Mouse (Mus musculus): ENCODE results near the gene Fzr1. TPM values are rescaled to one million over a fixed set of nuclear protein-coding genes. Genes with fewer than 3 reads are reported as not detected.
A peak's percentile ranks its signal among the peaks of the same experiment; 100 is the strongest.

Fzr1 gene
- polyA plus RNA-seq, 1 experiment from 2014 or later, result 105 TPM

DNA sequence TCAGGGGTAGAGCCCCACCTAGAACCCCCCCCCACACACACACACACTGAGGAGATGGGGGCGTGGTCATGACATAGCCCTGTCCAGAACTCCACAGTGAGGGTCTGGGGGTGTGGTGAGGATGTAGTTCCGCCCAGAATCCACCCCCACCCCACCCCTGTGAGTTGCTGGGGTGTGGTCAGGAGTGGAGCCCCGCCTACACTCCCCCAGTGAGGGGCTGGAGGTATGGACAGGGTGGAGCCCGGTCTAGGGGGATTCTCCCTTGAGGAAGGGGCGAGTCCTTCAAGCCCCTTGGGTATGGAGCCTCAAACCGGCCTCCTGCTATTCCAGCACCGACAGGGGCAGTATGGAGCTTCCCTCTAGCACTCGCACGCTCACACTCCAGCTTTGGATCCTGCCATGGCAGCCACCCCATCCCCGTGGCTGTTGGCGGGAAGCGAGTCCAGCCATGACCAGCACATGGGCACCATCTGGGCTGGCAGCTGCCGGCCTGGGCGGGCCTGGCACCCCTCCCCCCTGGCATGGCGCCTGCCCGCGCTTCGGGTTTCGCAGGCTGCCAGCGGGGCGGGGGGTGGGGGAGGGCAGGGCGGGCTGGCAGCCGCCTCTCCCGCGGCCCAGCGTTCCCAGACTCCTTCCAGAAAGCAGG, 38.4 kb upstream of the Fzr1 start:
- Histone ChIP-seq H3K9ac (ENCODE audit: low read length) (peak overlapping the region; percentile 65), H3K27me3 (ENCODE audit: control insufficient read depth, insufficient read depth, low read depth, low read length) (no peaks in the 10 kb centered on the region), H3K36me3 (ENCODE audit: control insufficient read depth, insufficient read depth, low read length) (peaks cover 7% of the 10 kb centered on the region), H3K4me1 (replicated peaks; ENCODE audit: control insufficient read depth, insufficient read depth, low read length) (peaks cover 73% of the 10 kb centered on the region), H3K4me2 (ENCODE audit: low read depth, low read length) (peak overlapping the region; percentile 70), H3K4me3 (ENCODE audit: low read length) (peak overlapping the region; percentile 38), H3K9me3 (ENCODE audit: control insufficient read depth, low read length) (no peaks in the 10 kb centered on the region), H3K27ac (ENCODE audit: low read length) (peak overlapping the region; percentile 94)
- WGBS, result 2% methylated on average over 26 of the region's 26 CpGs
- peak; percentile 62 for ATAC-seq (ENCODE audit: low read depth)

DNA sequence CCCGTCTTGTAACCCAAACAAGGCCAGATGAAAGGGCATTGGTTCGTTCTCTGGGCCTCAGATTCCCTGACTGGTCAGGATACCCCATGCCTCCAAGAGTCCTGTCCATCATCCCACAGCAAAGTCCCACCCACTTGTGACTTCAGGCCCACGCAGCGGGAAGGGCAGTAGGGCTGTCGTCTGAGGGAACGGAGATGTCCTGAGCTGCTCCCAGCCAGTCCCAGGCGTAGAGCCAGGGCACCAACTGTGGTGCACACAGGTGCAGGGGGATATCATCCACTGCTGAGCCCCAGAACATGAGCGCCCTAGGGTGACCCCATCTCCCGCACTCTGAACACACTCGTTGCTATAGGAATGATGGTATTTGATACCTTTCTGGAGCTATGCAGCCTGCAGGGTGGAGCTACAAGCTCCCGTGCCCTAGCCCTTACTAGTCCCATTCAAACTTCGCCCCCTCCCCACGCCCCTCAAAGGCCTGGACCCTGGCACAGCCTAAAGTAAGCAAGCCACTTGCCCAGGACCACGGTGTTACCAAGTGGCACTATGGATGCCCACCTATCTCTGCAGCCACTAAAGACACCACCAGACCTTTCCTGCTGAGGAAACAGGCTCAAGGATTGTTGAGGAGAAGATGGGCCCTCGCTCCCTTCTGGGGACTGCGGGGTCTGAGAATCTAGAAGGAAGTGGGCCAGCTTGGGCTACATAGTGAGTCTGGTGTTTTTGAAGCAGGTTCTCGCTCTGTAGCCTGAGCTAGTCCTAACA, 37.4 kb upstream of the Fzr1 start:
- Histone ChIP-seq H3K4me1 (replicated peaks; ENCODE audit: control insufficient read depth, insufficient read depth, low read length) (peaks cover 82% of the 10 kb centered on the region), H3K27ac (ENCODE audit: low read length) (peak overlapping the region; percentile 94), H3K9me3 (ENCODE audit: control insufficient read depth, low read length) (no peaks in the 10 kb centered on the region), H3K4me2 (ENCODE audit: low read depth, low read length) (no peak overlapping the region), H3K36me3 (ENCODE audit: control insufficient read depth, insufficient read depth, low read length) (peaks cover 7% of the 10 kb centered on the region), H3K9ac (ENCODE audit: low read length) (0 out of 2 replicates have a peak overlapping the region, but pooled peaks have one; percentile 18), H3K4me3 (ENCODE audit: low read length) (no peak overlapping the region), H3K27me3 (ENCODE audit: control insufficient read depth, insufficient read depth, low read depth, low read length) (no peaks in the 10 kb centered on the region)
- 59% methylated on average over 17 of the region's 17 CpGs for WGBS
- no peak for ATAC-seq (ENCODE audit: low read depth)

DNA sequence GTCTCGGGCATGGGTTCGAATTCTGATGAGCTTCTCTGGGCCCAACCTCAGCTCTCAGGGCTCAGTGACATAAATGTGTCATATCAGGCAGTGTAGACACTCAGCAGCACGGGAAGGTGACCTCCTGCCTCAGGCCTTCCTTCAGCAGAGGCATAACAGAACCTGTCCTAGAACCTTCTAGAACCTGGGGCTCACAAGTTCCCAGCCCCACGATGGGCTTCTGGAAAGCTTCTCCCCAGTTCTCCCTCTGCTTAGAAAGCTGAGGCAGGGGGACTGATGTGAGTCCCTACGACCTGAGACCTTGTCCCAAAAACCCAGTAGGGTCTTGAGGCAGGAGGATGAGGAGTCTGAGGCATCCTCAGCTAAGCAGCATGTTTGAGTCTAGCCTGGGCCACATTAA, 36.8 kb upstream of the Fzr1 start:
- peak overlapping the region; percentile 18; the same call in 1 of the 2 replicates for H3K9ac ChIP-seq (ENCODE audit: low read length)
- WGBS, result 75% methylated on average over 5 of the region's 5 CpGs
- no peak overlapping the region for H3K4me2 ChIP-seq (ENCODE audit: low read depth, low read length)

DNA sequence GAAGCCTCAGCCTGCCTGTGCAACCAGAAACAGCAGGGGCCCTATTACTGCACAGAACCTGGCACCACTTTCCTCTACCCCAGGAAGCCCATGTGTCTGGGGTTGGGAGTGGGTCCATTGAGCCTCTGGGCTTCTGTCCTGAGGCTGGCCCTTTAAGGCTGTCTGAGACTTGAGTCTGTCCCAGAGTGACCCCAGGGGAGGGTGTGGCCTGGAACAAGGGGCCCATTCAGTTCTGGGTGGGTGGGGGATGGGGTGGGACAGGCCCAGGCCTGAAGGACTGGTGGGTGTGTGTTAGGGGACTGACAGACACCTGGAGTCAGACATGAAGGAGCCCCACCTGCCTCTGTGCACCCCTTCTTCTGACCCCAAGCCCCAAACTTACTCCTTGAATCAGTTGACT, 36.4 kb upstream of the Fzr1 start:
- H3K4me3 ChIP-seq (ENCODE audit: low read length), result no peak overlapping the region
- H3K4me2 ChIP-seq (ENCODE audit: low read depth, low read length), result no peak overlapping the region; the same call in 1 of the 2 replicates
- no peak overlapping the region; the same call in 1 of the 2 replicates for H3K9ac ChIP-seq (ENCODE audit: low read length)
- no peak for ATAC-seq (ENCODE audit: low read depth)
- H3K27me3 ChIP-seq (ENCODE audit: control insufficient read depth, insufficient read depth, low read depth, low read length), result no peaks in the 10 kb centered on the region
- peak overlapping the region; percentile 81; the same call in 1 of the 2 replicates for H3K27ac ChIP-seq (ENCODE audit: low read length)
- peaks cover under 1% of the 10 kb centered on the region; the same call in 1 of the 2 replicates for H3K36me3 ChIP-seq (ENCODE audit: control insufficient read depth, insufficient read depth, low read length)
- H3K9me3 ChIP-seq (ENCODE audit: control insufficient read depth, low read length), result no peaks in the 10 kb centered on the region
- peaks cover 87% of the 10 kb centered on the region for H3K4me1 ChIP-seq (replicated peaks; ENCODE audit: control insufficient read depth, insufficient read depth, low read length)

More for the DNA sequence above, 36.8 kb upstream of the Fzr1 start:
- H3K27ac ChIP-seq (ENCODE audit: low read length), result peak overlapping the region; percentile 94; the same call in 1 of the 2 replicates
- H3K36me3 ChIP-seq (ENCODE audit: control insufficient read depth, insufficient read depth, low read length), result peaks cover 5% of the 10 kb centered on the region
- no peak for ATAC-seq (ENCODE audit: low read depth)
- H3K4me1 ChIP-seq (replicated peaks; ENCODE audit: control insufficient read depth, insufficient read depth, low read length), result peaks cover 86% of the 10 kb centered on the region
- no peaks in the 10 kb centered on the region for H3K27me3 ChIP-seq (ENCODE audit: control insufficient read depth, insufficient read depth, low read depth, low read length)
- no peaks in the 10 kb centered on the region for H3K9me3 ChIP-seq (ENCODE audit: control insufficient read depth, low read length)
- H3K4me3 ChIP-seq (ENCODE audit: low read length), result no peak overlapping the region

DNA sequence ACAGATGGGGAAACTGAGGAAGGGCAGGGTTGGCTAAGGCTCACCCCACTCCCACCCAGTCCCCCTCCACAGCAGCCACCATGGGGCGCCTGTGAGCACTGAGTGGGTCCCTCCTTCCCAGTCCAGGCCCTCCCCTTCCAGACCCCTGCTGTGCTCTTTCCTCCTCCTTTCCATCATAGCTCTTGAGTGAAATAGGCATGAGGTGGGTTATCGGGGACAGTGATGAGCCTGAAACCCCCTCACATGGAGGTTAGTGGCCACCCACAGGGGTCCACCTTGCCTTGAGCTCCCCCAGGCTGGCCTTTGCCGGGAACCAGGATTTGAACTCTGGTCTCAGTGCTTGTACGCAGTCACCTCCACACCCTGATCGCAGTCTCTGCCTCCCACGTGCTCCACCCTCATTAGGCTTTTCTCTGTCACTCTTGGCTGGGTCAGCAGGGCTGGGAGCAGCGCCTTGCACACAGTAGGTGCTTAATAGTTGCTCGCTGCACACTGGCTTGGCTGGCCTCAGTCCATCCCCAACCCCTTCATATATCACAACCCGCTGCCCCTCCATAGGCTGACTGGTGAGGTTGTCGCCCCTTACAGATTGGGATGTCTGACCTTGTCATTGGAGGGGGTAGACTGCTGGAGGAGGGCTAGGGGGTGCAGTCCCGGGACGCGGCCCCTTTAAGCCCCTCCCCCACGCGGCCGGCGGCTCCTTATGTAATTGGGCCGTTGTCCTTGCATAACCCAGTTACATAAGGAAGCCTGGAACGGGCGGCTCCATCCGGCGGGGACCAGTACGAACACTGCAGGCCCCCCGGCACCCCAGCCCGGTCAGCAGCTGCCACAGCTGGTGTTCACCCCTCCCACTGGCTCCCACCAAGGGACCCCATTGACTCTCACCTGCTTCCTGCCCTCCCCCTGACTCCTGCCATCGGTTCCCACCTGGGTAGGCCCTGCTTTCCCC, 35.3 kb upstream of the Fzr1 start:
- peak overlapping the region; percentile 81 for H3K27ac ChIP-seq (ENCODE audit: low read length)
- peak; percentile 42 for ATAC-seq (ENCODE audit: low read depth)
- H3K4me2 ChIP-seq (ENCODE audit: low read depth, low read length), result peak overlapping the region; percentile 52
- H3K9ac ChIP-seq (ENCODE audit: low read length), result peak overlapping the region; percentile 54
- H3K36me3 ChIP-seq (ENCODE audit: control insufficient read depth, insufficient read depth, low read length), result no peaks in the 10 kb centered on the region
- peak overlapping the region; percentile 30 for H3K4me3 ChIP-seq (ENCODE audit: low read length)
- H3K9me3 ChIP-seq (ENCODE audit: control insufficient read depth, low read length), result no peaks in the 10 kb centered on the region
- H3K27me3 ChIP-seq (ENCODE audit: control insufficient read depth, insufficient read depth, low read depth, low read length), result no peaks in the 10 kb centered on the region
- 25% methylated on average over 26 of the region's 26 CpGs for WGBS
- H3K4me1 ChIP-seq (replicated peaks; ENCODE audit: control insufficient read depth, insufficient read depth, low read length), result peaks cover 90% of the 10 kb centered on the region

DNA sequence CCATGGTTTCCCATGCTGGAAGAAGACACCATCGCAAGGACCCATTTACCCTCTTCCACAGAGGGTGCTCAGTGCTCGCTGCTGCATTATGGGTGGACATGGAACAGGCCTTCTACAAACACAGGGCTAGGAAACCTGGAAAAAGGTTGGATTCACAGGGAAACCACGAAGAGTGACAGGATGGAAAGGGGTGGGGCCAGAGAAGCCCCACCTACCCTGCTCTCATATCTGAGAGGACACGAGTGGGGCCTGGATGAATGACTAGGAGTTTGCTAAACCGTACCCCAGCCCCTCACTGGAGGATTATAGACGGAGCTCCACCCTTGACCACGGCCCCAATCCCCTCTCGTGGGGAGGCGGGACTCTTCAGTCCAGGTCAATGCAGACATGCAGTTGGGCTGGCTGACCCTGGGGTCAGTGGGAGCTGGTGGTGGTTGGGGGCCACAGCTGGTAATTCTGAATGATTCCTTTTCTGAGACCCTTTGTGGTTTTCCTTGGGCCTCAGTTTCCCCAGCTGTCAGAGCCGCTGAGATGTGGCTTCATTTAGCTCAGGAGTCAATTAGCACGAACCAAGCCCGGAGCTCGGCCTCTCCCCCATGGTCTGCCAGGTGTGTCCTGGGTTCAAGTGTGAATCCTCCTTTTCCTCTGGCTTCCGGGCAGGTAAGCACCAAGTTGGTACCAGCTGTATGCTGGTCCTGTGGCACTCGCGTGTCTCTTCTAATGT, 34.4 kb upstream of the Fzr1 start:
- Histone ChIP-seq H3K4me3 (ENCODE audit: low read length) (no peak overlapping the region), H3K9ac (ENCODE audit: low read length) (peak overlapping the region; percentile 42), H3K27ac (ENCODE audit: low read length) (peak overlapping the region; percentile 97), H3K36me3 (ENCODE audit: control insufficient read depth, insufficient read depth, low read length) (0 out of 2 replicates have a peak, but pooled peaks cover 2% of the 10 kb centered on the region), H3K4me1 (replicated peaks; ENCODE audit: control insufficient read depth, insufficient read depth, low read length) (peaks cover 92% of the 10 kb centered on the region), H3K4me2 (ENCODE audit: low read depth, low read length) (0 out of 2 replicates have a peak overlapping the region, but pooled peaks have one; percentile 52), H3K27me3 (ENCODE audit: control insufficient read depth, insufficient read depth, low read depth, low read length) (no peaks in the 10 kb centered on the region), H3K9me3 (ENCODE audit: control insufficient read depth, low read length) (no peaks in the 10 kb centered on the region)
- ATAC-seq (ENCODE audit: low read depth), result no peak
- WGBS, result 59% methylated on average over 16 of the region's 16 CpGs

DNA sequence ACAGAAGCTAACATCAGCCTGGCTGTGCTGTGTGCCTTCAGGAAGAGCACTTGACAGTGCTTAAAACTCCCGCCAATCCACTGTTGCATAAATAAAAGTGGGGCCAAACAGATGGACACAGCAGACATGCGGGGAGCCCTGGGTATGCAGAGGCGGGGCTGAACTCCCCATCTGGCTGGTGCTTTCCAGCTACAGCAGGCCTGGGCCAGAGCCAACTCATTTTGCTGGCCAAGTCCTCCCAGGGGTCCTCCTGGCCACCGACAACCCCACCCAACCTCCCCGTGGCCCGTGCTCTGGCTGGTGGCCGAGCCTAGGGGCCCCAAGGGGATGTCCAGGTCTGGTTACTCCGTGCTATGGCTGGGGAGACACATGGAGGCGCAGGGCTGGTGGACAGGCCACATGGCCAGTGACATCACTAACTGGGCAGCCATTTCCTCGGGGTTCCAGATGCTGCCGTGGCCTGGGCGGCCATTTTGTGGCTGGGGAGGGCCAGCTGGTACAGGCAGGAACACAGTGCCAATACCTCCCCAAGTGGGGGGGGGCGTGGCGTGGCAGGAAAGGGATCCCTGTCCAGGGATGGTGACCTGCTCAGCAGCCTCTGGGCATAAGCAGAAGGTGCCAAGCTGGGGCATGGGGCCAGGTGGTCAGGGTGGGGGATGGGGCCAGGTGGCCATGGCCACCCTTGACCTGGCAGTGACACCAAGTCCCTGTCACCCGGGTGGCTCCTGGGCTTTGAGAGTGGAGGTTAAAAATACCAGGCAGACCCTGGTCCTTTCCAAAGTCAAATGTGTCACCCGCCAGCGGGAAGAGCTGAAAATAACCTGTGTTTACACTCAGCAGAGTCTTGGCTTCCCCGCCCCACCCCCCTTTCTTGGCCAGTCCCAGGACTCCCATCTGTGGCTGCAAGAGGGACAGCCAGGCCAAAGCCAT, 33.4 kb upstream of the Fzr1 start:
- 32% methylated on average over 18 of the region's 18 CpGs for WGBS
- peaks cover 6% of the 10 kb centered on the region; the same call in 1 of the 2 replicates for H3K36me3 ChIP-seq (ENCODE audit: control insufficient read depth, insufficient read depth, low read length)
- H3K27me3 ChIP-seq (ENCODE audit: control insufficient read depth, insufficient read depth, low read depth, low read length), result no peaks in the 10 kb centered on the region
- H3K9me3 ChIP-seq (ENCODE audit: control insufficient read depth, low read length), result no peaks in the 10 kb centered on the region
- H3K4me1 ChIP-seq (replicated peaks; ENCODE audit: control insufficient read depth, insufficient read depth, low read length), result peaks cover 92% of the 10 kb centered on the region
- ATAC-seq (ENCODE audit: low read depth), result peak; percentile 20
- H3K9ac ChIP-seq (ENCODE audit: low read length), result peak overlapping the region; percentile 42
- peak overlapping the region; percentile 52 for H3K4me2 ChIP-seq (ENCODE audit: low read depth, low read length)
- peak overlapping the region; percentile 20; the same call in 1 of the 2 replicates for H3K4me3 ChIP-seq (ENCODE audit: low read length)
- H3K27ac ChIP-seq (ENCODE audit: low read length), result peak overlapping the region; percentile 97

Data from lung, embryonic 16.5 days (tissue).